Mouse (Mus musculus): ENCODE measurements around the gene Mllt3. TPM values are rescaled to one million over a fixed set of nuclear protein-coding genes. Genes with fewer than 3 reads are reported as not detected.

The Mllt3 gene
- polyA plus RNA-seq, 1 experiment from 2014 or later, result 51.9 TPM

DNA sequence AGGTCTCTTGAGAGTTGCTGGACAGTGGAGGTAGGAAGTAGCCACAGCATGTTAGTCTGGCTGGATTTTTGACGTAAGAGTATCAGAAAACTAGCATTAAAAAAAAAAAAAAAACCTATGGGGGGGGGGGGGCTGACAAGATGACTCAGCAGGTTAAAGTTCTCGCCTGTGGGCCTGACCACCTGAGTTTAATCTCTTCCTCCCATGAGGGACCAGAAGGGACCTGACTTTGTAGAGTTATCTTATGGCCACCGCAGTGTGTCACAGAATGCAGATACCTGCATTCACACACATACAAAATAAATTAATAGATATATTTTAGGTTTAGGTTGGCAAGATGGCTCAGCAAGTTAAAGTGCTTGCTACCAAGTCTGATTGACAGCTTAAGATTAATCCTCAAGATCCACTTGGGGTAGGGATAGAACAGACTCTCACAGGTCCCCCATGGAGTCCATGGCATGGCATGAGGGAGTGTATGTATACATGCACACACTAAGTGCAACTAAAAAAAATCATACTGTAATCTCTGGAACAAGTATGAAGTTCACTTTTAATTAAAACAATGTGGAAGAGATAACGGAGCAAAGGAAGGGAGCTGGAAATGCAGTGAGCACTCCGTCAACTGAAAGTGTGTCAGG lies 203.6 kb downstream of the Mllt3 start:
- Histone ChIP-seq H3K27me3 (no peaks in the 10 kb centered on the region), H3K9ac (no peak overlapping the region), H3K36me3 (no peaks in the 10 kb centered on the region), H3K9me3 (no peaks in the 10 kb centered on the region), H3K27ac (no peak overlapping the region), H3K4me1 (peaks cover 7% of the 10 kb centered on the region), H3K4me3 (no peak overlapping the region), H3K4me2 (replicated peaks) (no peak overlapping the region)
- ATAC-seq (ENCODE audit: low FRiP score, low read depth), result no peak
- WGBS, result 75% methylated on average over 5 of the region's 5 CpGs

DNA sequence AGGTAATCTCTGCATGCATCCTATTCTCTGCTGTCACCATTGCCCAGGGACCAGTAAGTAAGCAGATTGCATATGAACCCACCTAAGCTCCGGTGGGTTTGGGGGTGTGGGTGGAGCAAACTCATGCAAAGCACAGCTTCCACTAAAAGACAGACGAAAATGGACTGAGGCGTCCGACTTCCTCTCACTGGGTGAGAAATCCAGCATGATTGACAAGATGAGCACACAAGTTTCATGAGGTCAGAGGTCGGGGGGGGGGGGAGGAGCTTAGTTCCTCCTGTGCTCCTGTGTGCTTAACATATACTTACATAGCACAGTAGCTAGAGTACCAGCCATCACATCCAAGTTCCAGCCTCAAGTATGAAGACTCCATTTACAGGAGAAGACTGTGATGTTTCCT lies 206.8 kb downstream of the Mllt3 start:
- Histone ChIP-seq H3K27ac (no peak overlapping the region), H3K4me1 (peaks cover 9% of the 10 kb centered on the region), H3K4me2 (replicated peaks) (no peak overlapping the region), H3K9me3 (0 out of 2 replicates have a peak, but pooled peaks cover 3% of the 10 kb centered on the region), H3K9ac (no peak overlapping the region), H3K4me3 (no peak overlapping the region), H3K36me3 (peaks cover 8% of the 10 kb centered on the region; the same call in 1 of the 2 replicates), H3K27me3 (no peaks in the 10 kb centered on the region)
- no peak for ATAC-seq (ENCODE audit: low FRiP score, low read depth)
- 70% methylated on average over 5 of the region's 5 CpGs for WGBS

DNA sequence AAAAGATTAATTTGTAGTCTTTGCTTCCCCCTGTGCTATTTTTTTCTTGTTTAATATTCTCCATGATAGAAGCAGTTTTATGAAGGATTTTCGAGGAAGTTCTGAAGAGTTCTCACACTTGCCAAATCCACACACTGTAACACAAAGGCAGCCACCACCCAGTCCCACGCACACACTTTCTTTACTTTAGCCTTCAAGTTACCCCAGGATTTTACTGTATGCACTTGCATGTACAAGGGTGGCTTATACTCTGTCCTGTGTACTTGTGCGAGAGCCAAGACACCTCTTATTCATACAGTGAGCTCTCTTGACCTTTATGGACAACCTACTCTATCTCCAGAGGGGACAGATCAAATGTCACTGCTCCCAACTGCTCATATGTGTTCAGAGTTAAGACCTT lies 209.5 kb downstream of the Mllt3 start:
- no peak overlapping the region for H3K4me2 ChIP-seq (replicated peaks)
- H3K4me1 ChIP-seq, result peaks cover 12% of the 10 kb centered on the region
- H3K27ac ChIP-seq, result no peak overlapping the region
- H3K27me3 ChIP-seq, result no peaks in the 10 kb centered on the region
- no peak overlapping the region for H3K4me3 ChIP-seq
- H3K36me3 ChIP-seq, result peaks cover 8% of the 10 kb centered on the region; the same call in 1 of the 2 replicates
- H3K9ac ChIP-seq, result no peak overlapping the region
- H3K9me3 ChIP-seq, result 0 out of 2 replicates have a peak, but pooled peaks cover 3% of the 10 kb centered on the region
- no peak for ATAC-seq (ENCODE audit: low FRiP score, low read depth)
- WGBS, result 78% methylated on average over 3 of the region's 3 CpGs

DNA sequence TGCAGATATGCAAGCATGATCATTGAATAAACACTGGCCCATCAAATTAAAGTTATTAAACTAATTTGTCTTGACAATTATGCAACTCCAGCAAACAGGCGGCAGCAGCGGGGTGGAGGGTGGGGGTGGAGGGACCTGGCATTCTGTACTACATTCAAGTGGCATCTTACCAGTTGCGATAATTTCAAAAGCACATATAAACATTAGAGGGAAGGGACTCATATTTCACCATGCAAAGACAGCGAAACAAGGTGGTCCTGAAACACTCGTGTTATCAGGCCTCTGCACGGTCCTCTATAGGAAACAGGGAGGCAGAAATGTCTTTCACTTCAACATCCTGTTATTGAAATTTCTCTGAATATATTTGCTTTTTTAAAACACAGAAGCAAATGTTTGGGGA lies 210.0 kb downstream of the Mllt3 start:
- Histone ChIP-seq H3K4me2 (replicated peaks) (no peak overlapping the region), H3K9me3 (0 out of 2 replicates have a peak, but pooled peaks cover 3% of the 10 kb centered on the region), H3K27ac (no peak overlapping the region), H3K36me3 (peaks cover 8% of the 10 kb centered on the region; the same call in 1 of the 2 replicates), H3K9ac (no peak overlapping the region), H3K4me3 (no peak overlapping the region), H3K4me1 (peaks cover 12% of the 10 kb centered on the region), H3K27me3 (no peaks in the 10 kb centered on the region)
- WGBS, result 85% methylated on average over 6 of the region's 6 CpGs
- ATAC-seq (ENCODE audit: low FRiP score, low read depth), result no peak

DNA sequence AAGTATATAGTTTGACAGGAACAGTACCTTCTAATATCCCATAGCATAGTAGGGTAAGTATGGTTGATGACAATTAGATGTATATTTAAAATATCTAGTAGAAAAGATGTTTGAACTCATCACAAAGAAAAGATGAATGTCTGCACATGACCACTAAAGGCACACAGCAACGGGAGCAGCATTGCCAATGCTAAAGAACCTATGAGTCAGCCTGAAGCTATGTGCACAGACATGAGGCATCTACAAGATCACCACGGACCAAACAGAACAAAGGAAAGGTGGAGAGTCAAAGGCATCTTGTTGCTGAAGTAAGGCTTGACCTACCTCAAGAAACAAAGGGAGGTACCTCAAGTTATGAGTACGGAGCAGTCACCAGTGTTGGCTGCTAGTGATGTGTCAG lies 212.3 kb downstream of the Mllt3 start:
- Histone ChIP-seq H3K27me3 (no peaks in the 10 kb centered on the region), H3K27ac (no peak overlapping the region), H3K4me1 (peaks cover 12% of the 10 kb centered on the region), H3K36me3 (peaks cover 8% of the 10 kb centered on the region; the same call in 1 of the 2 replicates), H3K9me3 (0 out of 2 replicates have a peak, but pooled peaks cover 3% of the 10 kb centered on the region), H3K4me3 (no peak overlapping the region), H3K4me2 (replicated peaks) (no peak overlapping the region), H3K9ac (no peak overlapping the region)
- no peak for ATAC-seq (ENCODE audit: low FRiP score, low read depth)
- WGBS, result 83% methylated on average over 3 of the region's 3 CpGs

DNA sequence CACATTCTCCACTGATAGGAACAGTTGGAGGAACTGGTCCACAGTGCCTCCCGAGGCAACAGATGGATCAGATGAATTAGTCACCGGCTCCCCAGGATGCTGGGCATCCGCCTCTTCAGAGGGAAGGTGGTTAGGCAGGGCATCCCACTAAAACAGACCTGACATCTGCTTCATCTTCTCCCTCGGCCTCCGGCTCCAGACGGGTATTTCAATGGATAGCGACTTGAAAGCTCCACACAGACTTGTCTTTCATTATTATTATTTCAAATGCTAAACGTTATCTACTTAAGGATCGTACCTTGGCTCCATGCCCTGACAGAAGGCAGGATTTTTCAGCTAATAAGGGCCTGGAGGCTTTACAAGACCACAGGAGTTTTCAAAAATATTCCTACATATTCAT lies 214.0 kb downstream of the Mllt3 start:
- no peaks in the 10 kb centered on the region for H3K27me3 ChIP-seq
- no peak for ATAC-seq (ENCODE audit: low FRiP score, low read depth)
- H3K9me3 ChIP-seq, result 0 out of 2 replicates have a peak, but pooled peaks cover 3% of the 10 kb centered on the region
- no peak overlapping the region for H3K9ac ChIP-seq
- no peak overlapping the region for H3K4me3 ChIP-seq
- H3K27ac ChIP-seq, result no peak overlapping the region
- H3K36me3 ChIP-seq, result peaks cover 8% of the 10 kb centered on the region; the same call in 1 of the 2 replicates
- peaks cover 13% of the 10 kb centered on the region for H3K4me1 ChIP-seq
- no peak overlapping the region for H3K4me2 ChIP-seq (replicated peaks)
- 54% methylated on average over 9 of the region's 9 CpGs for WGBS

DNA sequence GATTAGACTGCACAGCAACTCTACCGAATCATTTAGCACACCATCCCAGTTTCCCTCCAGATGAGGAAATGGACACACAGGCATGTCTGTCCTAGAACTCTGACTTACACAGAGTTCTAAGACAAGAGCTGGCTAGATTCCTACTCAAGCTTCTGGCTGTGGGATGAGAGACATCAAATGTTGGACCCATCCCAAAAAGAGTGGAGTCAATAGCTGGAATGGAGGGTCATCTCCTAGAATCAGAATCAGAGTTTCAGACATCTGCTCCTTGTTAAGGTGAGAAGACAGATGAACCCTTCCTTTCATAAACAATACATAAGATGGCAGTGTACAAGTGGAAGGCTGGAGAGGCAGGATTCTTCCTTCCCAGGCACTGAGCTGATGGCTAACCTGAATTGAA lies 214.9 kb downstream of the Mllt3 start:
- no peak for ATAC-seq (ENCODE audit: low FRiP score, low read depth)
- WGBS, result 95% methylated on average over 1 of the region's 1 CpGs
- H3K4me3 ChIP-seq, result no peak overlapping the region
- no peak overlapping the region for H3K27ac ChIP-seq
- 0 out of 2 replicates have a peak, but pooled peaks cover 3% of the 10 kb centered on the region for H3K9me3 ChIP-seq
- no peaks in the 10 kb centered on the region for H3K27me3 ChIP-seq
- 0 out of 2 replicates have a peak, but pooled peaks cover 8% of the 10 kb centered on the region for H3K4me1 ChIP-seq
- H3K4me2 ChIP-seq (replicated peaks), result no peak overlapping the region
- H3K9ac ChIP-seq, result no peak overlapping the region
- H3K36me3 ChIP-seq, result peaks cover 8% of the 10 kb centered on the region; the same call in 1 of the 2 replicates

DNA sequence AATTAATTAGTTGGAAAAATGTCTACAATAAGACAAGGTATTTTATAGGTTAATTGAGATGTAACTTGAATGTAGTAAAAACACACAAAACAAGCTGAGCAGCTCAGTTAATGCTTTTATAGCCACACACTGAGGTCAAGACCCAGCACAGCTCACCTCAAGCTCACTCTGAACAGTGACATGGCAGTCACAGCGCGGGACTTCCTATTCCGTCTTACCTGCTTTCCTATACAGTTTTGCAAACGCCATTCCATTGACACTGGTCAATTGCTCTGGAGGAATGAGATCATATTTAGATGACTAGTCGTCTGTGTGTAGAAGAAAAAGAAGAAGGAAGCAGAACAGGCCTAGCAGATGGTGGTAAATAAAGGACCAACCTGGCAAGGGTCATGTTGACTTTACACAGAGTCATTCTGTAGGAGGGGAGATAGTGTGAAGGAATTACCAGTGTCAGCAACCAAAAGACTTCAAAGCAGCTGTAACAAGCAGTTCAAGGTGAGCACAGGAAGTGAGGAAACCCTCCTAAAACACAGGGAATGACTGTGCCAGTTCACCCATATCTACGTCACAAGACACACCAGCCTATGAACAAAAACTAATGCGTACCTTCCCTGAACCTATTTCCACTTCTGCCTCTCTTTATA lies 217.6 kb downstream of the Mllt3 start:
- Histone ChIP-seq H3K4me2 (replicated peaks) (no peak overlapping the region), H3K27ac (no peak overlapping the region), H3K9me3 (no peaks in the 10 kb centered on the region), H3K36me3 (no peaks in the 10 kb centered on the region), H3K4me1 (0 out of 2 replicates have a peak, but pooled peaks cover 8% of the 10 kb centered on the region), H3K9ac (no peak overlapping the region), H3K4me3 (no peak overlapping the region), H3K27me3 (no peaks in the 10 kb centered on the region)
- ATAC-seq (ENCODE audit: low FRiP score, low read depth), result no peak
- WGBS, result 71% methylated on average over 7 of the region's 7 CpGs

DNA sequence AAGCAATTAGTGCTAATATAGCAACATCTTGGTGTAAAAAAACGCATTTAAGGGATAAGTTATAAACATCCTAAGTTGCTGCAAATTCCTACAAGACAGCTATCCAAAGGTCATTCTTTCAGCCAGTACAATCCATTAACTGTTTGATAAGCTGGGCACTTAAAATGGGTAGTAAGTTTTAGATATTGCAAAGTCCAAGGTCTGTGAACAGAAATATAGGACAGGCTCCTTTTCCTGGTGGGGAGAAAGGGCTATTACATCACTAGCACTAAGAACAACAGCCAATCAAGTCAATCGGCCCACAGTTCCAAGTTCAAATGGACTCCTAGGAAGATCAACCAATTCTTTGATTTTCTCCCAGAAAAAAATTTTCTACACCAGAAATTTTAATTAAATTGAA lies 221.3 kb downstream of the Mllt3 start:
- H3K27me3 ChIP-seq, result no peaks in the 10 kb centered on the region
- H3K9me3 ChIP-seq, result no peaks in the 10 kb centered on the region
- H3K4me2 ChIP-seq (replicated peaks), result no peak overlapping the region
- ATAC-seq (ENCODE audit: low FRiP score, low read depth), result no peak
- H3K36me3 ChIP-seq, result no peaks in the 10 kb centered on the region
- WGBS, result 84% methylated on average over 2 of the region's 2 CpGs
- 0 out of 2 replicates have a peak, but pooled peaks cover 8% of the 10 kb centered on the region for H3K4me1 ChIP-seq
- H3K27ac ChIP-seq, result no peak overlapping the region
- H3K4me3 ChIP-seq, result no peak overlapping the region
- no peak overlapping the region for H3K9ac ChIP-seq

DNA sequence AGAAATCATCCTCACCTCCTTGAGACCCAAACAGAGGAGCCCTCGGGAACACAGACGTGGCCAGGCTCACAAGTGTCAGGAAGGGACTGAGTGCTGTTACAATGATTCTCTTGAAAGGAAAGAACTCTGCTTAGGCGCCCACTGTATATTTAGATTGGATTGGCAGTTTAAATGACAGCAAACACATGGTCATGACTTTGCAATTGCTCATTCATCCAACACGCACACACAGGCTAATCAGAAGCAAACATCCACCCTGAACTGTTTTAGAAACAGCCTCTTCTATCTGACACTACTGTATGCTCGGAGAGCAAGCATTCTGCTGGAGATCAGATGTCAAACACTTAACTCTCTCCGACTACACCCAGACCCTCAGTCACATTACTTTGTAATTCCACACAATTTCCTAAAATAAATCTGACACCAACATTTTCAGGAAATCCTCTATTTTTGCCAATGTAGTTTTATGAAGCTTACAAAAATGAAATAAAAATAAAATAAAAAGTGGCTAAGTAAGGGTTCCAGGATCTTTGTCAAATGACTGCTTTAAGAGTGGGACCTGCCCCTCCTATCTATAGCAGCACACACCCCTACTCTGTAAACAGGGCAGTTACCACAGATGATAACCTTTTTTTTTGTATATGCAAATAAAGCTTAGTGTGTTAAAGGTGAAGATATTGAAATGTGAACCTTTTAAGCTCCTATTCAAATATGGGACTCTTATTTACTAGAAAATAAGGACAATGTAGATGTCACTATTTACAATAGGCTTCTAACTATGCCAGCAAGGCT lies 226.8 kb downstream of the Mllt3 start:
- Histone ChIP-seq H3K27me3 (no peaks in the 10 kb centered on the region), H3K9me3 (no peaks in the 10 kb centered on the region), H3K9ac (no peak overlapping the region), H3K27ac (no peak overlapping the region), H3K4me1 (peaks cover 17% of the 10 kb centered on the region), H3K36me3 (no peaks in the 10 kb centered on the region), H3K4me3 (no peak overlapping the region), H3K4me2 (replicated peaks) (no peak overlapping the region)
- ATAC-seq (ENCODE audit: low FRiP score, low read depth), result peak; percentile 48; the same call in 1 of the 2 replicates
- 24% methylated on average over 6 of the region's 6 CpGs for WGBS

DNA sequence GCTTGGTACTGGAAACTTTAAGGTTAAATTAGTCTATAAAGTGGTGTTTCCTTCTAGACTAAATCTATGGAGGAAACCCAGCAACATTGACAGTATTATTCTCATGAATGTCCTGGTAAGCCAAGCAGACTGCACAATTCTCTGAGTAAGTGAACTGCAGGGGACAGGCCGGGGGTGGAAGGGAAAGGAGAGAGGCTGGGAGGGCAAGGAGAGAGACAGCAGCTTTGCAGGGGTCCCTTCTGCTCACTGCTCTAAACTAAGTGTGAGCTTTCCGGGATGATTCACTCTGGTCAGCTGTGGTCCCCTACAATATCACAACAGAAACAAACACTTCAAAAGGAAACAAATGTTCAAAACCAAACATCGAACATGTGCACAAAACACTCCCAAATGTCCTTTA lies 228.6 kb downstream of the Mllt3 start:
- no peaks in the 10 kb centered on the region for H3K27me3 ChIP-seq
- ATAC-seq (ENCODE audit: low FRiP score, low read depth), result no peak
- H3K9ac ChIP-seq, result no peak overlapping the region
- 44% methylated on average over 3 of the region's 3 CpGs for WGBS
- no peaks in the 10 kb centered on the region for H3K9me3 ChIP-seq
- H3K36me3 ChIP-seq, result no peaks in the 10 kb centered on the region
- H3K4me1 ChIP-seq, result peaks cover 14% of the 10 kb centered on the region
- no peak overlapping the region for H3K27ac ChIP-seq
- no peak overlapping the region for H3K4me2 ChIP-seq (replicated peaks)
- no peak overlapping the region for H3K4me3 ChIP-seq

DNA sequence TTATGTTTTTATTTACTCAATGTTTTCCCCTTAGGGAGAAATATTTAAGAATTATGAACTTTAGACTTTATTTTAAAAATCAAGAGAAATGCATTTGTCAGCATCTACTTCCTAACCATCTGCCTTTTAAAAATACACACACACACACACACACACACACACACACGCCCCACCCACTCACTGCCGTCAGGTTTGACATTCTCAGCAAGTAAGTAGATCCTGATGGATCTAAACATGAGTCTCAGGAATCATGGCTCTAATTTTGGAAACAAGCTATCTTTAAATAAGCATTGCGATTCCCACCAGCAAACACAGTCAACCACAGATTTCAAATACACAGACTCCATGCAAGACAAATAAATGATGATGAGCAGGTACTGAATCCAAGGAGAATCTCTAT lies 229.9 kb downstream of the Mllt3 start:
- Histone ChIP-seq H3K27me3 (no peaks in the 10 kb centered on the region), H3K4me1 (peaks cover 14% of the 10 kb centered on the region), H3K4me3 (no peak overlapping the region), H3K36me3 (no peaks in the 10 kb centered on the region), H3K9ac (no peak overlapping the region), H3K4me2 (replicated peaks) (no peak overlapping the region), H3K27ac (no peak overlapping the region), H3K9me3 (no peaks in the 10 kb centered on the region)
- WGBS, result 72% methylated on average over 3 of the region's 3 CpGs
- no peak for ATAC-seq (ENCODE audit: low FRiP score, low read depth)

Measured in limb, embryonic 13.5 days (tissue).